Mouse (Mus musculus): ENCODE measurements around the gene Dcps. TPM values are rescaled to one million over a fixed set of nuclear protein-coding genes. Genes with fewer than 3 reads are reported as not detected.

The Dcps gene
- polyA plus RNA-seq, 1 experiment from 2014 or later: 66.1 TPM

DNA sequence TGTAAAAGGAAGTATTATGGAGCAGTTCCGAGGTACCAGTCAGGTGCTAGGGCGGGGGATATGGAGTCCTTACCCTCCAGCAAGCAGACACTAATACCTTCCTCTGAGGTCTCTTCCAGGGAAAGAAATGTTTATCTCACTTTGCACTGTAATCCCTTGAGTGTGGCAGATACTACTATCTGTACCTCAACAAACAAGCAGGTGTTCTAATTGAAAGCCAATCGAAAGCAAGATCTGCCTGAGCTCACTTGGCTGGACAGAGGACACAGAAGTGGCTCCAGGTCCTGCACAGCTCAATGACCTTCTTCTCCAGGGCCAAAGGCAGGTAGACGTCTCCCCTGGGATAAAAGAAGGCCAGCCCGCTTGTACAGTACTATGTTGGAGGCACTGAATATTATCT lies 65.8 kb downstream of the Dcps start:
- Histone ChIP-seq H3K27ac (ENCODE audit: low read depth, low read length) (no peak overlapping the region), H3K27me3 (ENCODE audit: control insufficient read depth, insufficient read depth, low read length) (no peaks in the 10 kb centered on the region), H3K9me3 (ENCODE audit: control insufficient read depth, low read length) (no peaks in the 10 kb centered on the region), H3K4me2 (ENCODE audit: low read depth, low read length) (no peak overlapping the region), H3K36me3 (ENCODE audit: control insufficient read depth, insufficient read depth, low read length) (no peaks in the 10 kb centered on the region), H3K4me1 (ENCODE audit: control insufficient read depth, insufficient read depth, low read length) (no peaks in the 10 kb centered on the region), H3K9ac (replicated peaks; ENCODE audit: low read depth, low read length) (no peak overlapping the region), H3K4me3 (ENCODE audit: low read depth, low read length) (no peak overlapping the region)
- WGBS: 93% methylated on average over 5 of the region's 5 CpGs
- ATAC-seq (ENCODE audit: low read depth): no peak

DNA sequence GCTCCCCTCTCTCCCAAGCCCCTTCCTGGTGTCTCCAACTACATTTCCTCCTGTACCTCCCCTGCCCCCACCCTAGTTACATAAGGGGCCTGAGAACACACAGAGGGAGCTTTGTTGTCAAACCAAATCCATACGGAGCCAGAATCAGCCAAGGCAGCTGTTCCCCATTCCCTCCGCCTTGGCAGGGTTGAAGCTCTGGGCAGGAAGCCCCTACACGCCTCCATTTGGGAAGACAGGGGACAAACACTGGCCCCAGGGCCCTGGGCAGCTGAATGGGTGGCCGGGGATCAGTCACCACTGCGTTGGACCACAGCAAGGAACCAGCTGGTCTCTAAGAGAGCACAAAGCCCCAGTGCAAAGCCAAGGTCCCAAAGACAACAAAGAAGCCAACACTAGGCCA lies 66.9 kb downstream of the Dcps start:
- no peaks in the 10 kb centered on the region for H3K36me3 ChIP-seq (ENCODE audit: control insufficient read depth, insufficient read depth, low read length)
- no peaks in the 10 kb centered on the region for H3K9me3 ChIP-seq (ENCODE audit: control insufficient read depth, low read length)
- no peak overlapping the region for H3K9ac ChIP-seq (replicated peaks; ENCODE audit: low read depth, low read length)
- no peak for ATAC-seq (ENCODE audit: low read depth)
- H3K4me1 ChIP-seq (ENCODE audit: control insufficient read depth, insufficient read depth, low read length): no peaks in the 10 kb centered on the region
- WGBS: 59% methylated on average over 5 of the region's 5 CpGs
- H3K27ac ChIP-seq (ENCODE audit: low read depth, low read length): no peak overlapping the region
- H3K4me3 ChIP-seq (ENCODE audit: low read depth, low read length): no peak overlapping the region
- no peak overlapping the region for H3K4me2 ChIP-seq (ENCODE audit: low read depth, low read length)
- no peaks in the 10 kb centered on the region for H3K27me3 ChIP-seq (ENCODE audit: control insufficient read depth, insufficient read depth, low read length)

DNA sequence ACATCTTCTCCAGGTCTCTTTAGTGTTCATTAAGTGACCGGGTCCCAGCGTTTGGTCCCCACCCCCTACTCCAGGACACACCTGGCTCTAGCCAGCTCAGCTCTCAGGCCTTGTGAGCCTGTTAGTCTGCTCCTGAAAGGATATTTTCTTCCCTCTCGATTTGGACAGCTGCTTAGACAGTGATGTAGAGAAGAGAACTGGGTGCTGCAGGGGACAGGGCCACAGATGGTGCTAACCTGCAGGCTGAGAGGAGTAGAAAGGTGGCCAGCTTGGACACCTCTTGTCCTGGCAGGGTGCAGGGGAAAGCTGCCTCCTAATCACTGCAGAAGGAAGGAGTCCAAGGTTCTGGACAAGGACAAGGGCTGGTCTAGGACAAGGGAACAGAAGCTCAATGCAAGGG lies 67.8 kb downstream of the Dcps start:
- Histone ChIP-seq H3K27me3 (ENCODE audit: control insufficient read depth, insufficient read depth, low read length) (no peaks in the 10 kb centered on the region), H3K4me2 (ENCODE audit: low read depth, low read length) (no peak overlapping the region), H3K4me1 (ENCODE audit: control insufficient read depth, insufficient read depth, low read length) (no peaks in the 10 kb centered on the region), H3K9ac (replicated peaks; ENCODE audit: low read depth, low read length) (no peak overlapping the region), H3K4me3 (ENCODE audit: low read depth, low read length) (no peak overlapping the region), H3K36me3 (ENCODE audit: control insufficient read depth, insufficient read depth, low read length) (no peaks in the 10 kb centered on the region), H3K9me3 (ENCODE audit: control insufficient read depth, low read length) (no peaks in the 10 kb centered on the region), H3K27ac (ENCODE audit: low read depth, low read length) (no peak overlapping the region)
- ATAC-seq (ENCODE audit: low read depth): no peak
- WGBS: 83% methylated on average over 3 of the region's 3 CpGs

DNA sequence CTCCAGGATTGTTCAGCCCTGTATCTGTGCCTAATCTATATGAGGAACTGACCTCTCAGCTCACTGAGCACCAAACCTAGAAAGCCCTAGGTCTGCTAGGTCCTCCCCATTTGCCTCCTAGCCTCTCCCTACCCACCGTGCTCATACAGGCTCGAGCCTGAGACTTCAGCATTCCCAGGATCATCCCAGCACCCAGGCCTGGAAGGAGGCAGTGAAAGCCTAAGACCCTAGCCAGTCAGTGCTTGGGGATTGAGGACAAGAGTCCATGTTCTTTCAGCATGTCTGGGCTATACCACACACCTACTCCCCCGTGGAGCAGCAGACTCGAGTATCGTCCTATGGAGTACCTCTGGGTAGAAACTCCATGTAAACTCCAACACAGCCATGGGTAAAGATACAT lies 68.5 kb downstream of the Dcps start:
- no peak for ATAC-seq (ENCODE audit: low read depth)
- H3K27me3 ChIP-seq (ENCODE audit: control insufficient read depth, insufficient read depth, low read length): no peaks in the 10 kb centered on the region
- no peak overlapping the region for H3K4me2 ChIP-seq (ENCODE audit: low read depth, low read length)
- H3K36me3 ChIP-seq (ENCODE audit: control insufficient read depth, insufficient read depth, low read length): no peaks in the 10 kb centered on the region
- no peaks in the 10 kb centered on the region for H3K9me3 ChIP-seq (ENCODE audit: control insufficient read depth, low read length)
- H3K4me1 ChIP-seq (ENCODE audit: control insufficient read depth, insufficient read depth, low read length): no peaks in the 10 kb centered on the region
- no peak overlapping the region for H3K27ac ChIP-seq (ENCODE audit: low read depth, low read length)
- WGBS: 95% methylated on average over 5 of the region's 5 CpGs
- no peak overlapping the region for H3K4me3 ChIP-seq (ENCODE audit: low read depth, low read length)
- H3K9ac ChIP-seq (replicated peaks; ENCODE audit: low read depth, low read length): no peak overlapping the region

DNA sequence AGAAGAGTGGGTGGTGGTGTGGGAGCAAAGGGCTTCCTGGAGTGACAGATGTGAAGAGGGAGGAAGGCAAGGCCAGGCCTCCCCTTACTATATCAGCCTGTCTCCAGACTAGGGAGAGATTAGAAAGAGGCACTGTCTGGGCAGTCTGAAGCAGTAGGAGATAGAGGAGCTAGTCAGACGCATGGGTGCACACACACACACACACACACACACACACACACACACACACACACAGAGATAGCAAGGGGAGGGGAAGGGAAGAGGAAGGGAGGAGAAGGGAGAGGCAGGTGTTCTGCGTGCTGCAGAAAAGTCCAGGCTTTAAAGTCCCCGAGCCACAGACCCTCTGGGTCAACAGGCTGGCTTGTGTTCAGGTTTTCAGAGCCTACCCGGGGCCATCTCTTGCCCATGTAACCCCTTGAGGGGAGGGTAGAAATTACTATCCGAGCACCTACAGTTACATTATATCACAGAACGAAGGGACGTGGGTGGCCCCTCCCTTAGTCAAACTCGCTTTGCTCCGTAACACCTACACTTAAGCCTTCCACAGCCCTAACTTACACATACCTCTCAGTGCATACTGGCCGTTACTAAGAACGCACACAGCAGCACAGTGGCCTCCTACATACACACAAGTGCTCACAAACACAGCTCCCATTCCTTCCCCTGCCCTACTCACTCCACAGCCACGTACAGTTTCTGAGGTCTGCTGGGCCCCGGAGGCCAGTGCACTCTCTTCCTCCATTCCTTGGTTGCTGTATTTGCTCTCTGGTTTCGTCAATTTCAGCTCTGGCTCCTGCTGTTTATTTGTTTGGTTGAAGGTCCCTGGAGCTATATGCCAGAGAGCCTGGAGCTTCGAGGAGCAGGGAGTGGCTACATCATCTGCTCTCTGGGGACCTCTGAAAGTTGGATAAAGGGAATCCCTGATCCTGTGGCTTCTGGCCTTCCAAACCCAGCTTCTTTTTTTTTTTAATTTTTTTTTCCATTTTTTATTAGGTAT lies 69.7 kb downstream of the Dcps start:
- WGBS: 69% methylated on average over 14 of the region's 15 CpGs
- no peaks in the 10 kb centered on the region for H3K9me3 ChIP-seq (ENCODE audit: control insufficient read depth, low read length)
- H3K27me3 ChIP-seq (ENCODE audit: control insufficient read depth, insufficient read depth, low read length): no peaks in the 10 kb centered on the region
- no peak overlapping the region for H3K9ac ChIP-seq (replicated peaks; ENCODE audit: low read depth, low read length)
- no peak for ATAC-seq (ENCODE audit: low read depth)
- H3K4me1 ChIP-seq (ENCODE audit: control insufficient read depth, insufficient read depth, low read length): no peaks in the 10 kb centered on the region
- H3K4me3 ChIP-seq (ENCODE audit: low read depth, low read length): no peak overlapping the region
- H3K4me2 ChIP-seq (ENCODE audit: low read depth, low read length): no peak overlapping the region
- H3K36me3 ChIP-seq (ENCODE audit: control insufficient read depth, insufficient read depth, low read length): no peaks in the 10 kb centered on the region
- H3K27ac ChIP-seq (ENCODE audit: low read depth, low read length): no peak overlapping the region

DNA sequence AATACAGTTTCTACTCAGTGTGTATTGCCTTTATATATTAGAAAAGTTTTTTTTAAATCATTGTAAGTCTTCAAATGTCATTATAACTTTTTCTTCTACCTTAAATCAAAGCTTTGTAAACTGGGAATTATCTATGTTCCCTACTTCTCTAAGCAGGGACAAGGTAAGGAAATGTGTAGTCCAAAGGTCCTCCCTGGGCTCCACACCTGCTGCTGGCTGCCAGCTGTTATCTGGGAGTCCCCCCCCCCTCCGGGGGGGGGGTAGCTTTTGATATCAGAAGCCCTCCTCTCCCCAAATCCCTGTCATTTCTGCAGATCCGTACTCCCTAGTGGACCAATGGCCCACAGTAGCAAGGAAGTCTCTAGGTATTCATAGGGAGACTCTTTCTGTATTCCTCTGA lies 70.4 kb downstream of the Dcps start:
- no peaks in the 10 kb centered on the region for H3K4me1 ChIP-seq (ENCODE audit: control insufficient read depth, insufficient read depth, low read length)
- ATAC-seq (ENCODE audit: low read depth): no peak
- WGBS: 74% methylated on average over 2 of the region's 2 CpGs
- H3K27me3 ChIP-seq (ENCODE audit: control insufficient read depth, insufficient read depth, low read length): no peaks in the 10 kb centered on the region
- H3K36me3 ChIP-seq (ENCODE audit: control insufficient read depth, insufficient read depth, low read length): no peaks in the 10 kb centered on the region
- no peaks in the 10 kb centered on the region for H3K9me3 ChIP-seq (ENCODE audit: control insufficient read depth, low read length)
- no peak overlapping the region for H3K4me2 ChIP-seq (ENCODE audit: low read depth, low read length)
- H3K27ac ChIP-seq (ENCODE audit: low read depth, low read length): no peak overlapping the region
- no peak overlapping the region for H3K4me3 ChIP-seq (ENCODE audit: low read depth, low read length)
- H3K9ac ChIP-seq (replicated peaks; ENCODE audit: low read depth, low read length): no peak overlapping the region

DNA sequence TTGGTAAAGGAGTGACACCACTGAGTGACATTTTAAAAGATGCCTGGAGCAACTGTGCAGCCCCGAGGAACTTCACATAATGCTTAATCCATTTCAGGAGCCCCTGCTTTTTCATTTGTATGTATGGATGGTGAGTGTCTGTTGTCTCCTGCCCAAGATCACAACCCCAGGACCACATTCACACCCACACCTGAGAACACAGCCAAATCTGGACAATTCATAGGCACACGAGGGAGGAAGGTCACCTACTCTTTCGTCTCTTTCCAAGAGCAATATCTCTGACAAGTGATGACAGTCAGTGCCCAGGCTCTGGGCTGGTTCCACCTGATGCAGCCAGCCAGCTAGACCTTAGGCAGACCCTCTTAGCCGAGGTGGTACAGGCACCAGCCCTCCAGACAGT lies 71.2 kb downstream of the Dcps start:
- no peak for ATAC-seq (ENCODE audit: low read depth)
- Histone ChIP-seq H3K4me2 (ENCODE audit: low read depth, low read length) (no peak overlapping the region), H3K4me1 (ENCODE audit: control insufficient read depth, insufficient read depth, low read length) (no peaks in the 10 kb centered on the region), H3K27me3 (ENCODE audit: control insufficient read depth, insufficient read depth, low read length) (no peaks in the 10 kb centered on the region), H3K27ac (ENCODE audit: low read depth, low read length) (no peak overlapping the region), H3K36me3 (ENCODE audit: control insufficient read depth, insufficient read depth, low read length) (no peaks in the 10 kb centered on the region), H3K4me3 (ENCODE audit: low read depth, low read length) (no peak overlapping the region), H3K9me3 (ENCODE audit: control insufficient read depth, low read length) (no peaks in the 10 kb centered on the region), H3K9ac (replicated peaks; ENCODE audit: low read depth, low read length) (no peak overlapping the region)
- 84% methylated on average over 4 of the region's 4 CpGs for WGBS

DNA sequence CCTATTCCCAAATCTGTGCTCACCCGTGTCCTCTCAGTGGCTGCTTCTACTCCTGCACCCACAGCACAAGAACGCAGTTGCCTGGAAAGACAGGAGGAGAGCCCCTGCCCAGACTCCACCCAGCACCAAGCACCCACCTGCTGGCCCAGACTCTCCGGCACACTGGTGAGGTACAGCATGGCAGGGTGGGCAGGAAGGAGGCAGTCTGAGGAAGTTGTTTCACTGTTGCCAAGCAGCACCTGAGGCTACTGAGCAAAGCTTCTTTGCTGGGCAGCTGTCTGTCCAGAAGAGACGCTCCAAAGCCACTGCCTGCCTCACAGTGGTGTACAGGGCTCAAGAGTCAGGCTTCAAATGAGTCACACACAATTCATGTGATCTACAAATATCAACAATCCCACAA lies 77.1 kb downstream of the Dcps start:
- Histone ChIP-seq H3K27me3 (ENCODE audit: control insufficient read depth, insufficient read depth, low read length) (no peaks in the 10 kb centered on the region), H3K4me1 (ENCODE audit: control insufficient read depth, insufficient read depth, low read length) (no peaks in the 10 kb centered on the region), H3K9ac (replicated peaks; ENCODE audit: low read depth, low read length) (no peak overlapping the region), H3K4me2 (ENCODE audit: low read depth, low read length) (no peak overlapping the region), H3K27ac (ENCODE audit: low read depth, low read length) (no peak overlapping the region), H3K9me3 (ENCODE audit: control insufficient read depth, low read length) (no peaks in the 10 kb centered on the region), H3K36me3 (ENCODE audit: control insufficient read depth, insufficient read depth, low read length) (no peaks in the 10 kb centered on the region), H3K4me3 (ENCODE audit: low read depth, low read length) (no peak overlapping the region)
- 87% methylated on average over 4 of the region's 4 CpGs for WGBS
- ATAC-seq (ENCODE audit: low read depth): no peak

DNA sequence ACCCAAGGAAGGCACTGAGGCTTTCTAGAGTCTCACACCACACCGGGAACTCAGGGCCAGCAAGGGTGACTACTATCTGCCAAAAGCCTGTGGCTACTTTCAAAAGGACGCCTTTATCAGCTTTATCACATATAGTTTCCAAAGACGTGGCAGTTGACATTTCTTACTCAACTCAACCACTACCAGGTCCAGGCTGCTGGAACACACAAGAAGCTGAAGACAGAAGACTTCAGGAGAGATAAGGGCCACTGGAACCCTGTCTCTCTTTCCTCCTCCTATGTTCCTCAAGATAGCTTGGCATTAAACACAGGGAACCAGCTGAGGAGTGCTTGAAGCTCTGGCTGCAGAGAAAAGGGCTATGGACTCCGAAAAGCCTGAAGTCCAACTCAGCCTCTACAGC lies 78.0 kb downstream of the Dcps start:
- no peaks in the 10 kb centered on the region for H3K4me1 ChIP-seq (ENCODE audit: control insufficient read depth, insufficient read depth, low read length)
- H3K4me2 ChIP-seq (ENCODE audit: low read depth, low read length): no peak overlapping the region
- H3K9me3 ChIP-seq (ENCODE audit: control insufficient read depth, low read length): no peaks in the 10 kb centered on the region
- no peak overlapping the region for H3K9ac ChIP-seq (replicated peaks; ENCODE audit: low read depth, low read length)
- 93% methylated on average over 4 of the region's 4 CpGs for WGBS
- no peaks in the 10 kb centered on the region for H3K27me3 ChIP-seq (ENCODE audit: control insufficient read depth, insufficient read depth, low read length)
- no peak overlapping the region for H3K27ac ChIP-seq (ENCODE audit: low read depth, low read length)
- no peak for ATAC-seq (ENCODE audit: low read depth)
- H3K36me3 ChIP-seq (ENCODE audit: control insufficient read depth, insufficient read depth, low read length): no peaks in the 10 kb centered on the region
- H3K4me3 ChIP-seq (ENCODE audit: low read depth, low read length): no peak overlapping the region

Measured in neural tube, embryonic 14.5 days (tissue).